In genomic region chr2:45850018-45850605, GRCm38 (mm10) we compare ENCODE assay signal across 19 mouse cellular contexts.
DNase-seq lines count a peak whose midpoint lies in the region; ATAC-seq lines count a peak whose summit lies in the region.
"Had no signal": no experiment of that assay in that cellular context is flagged by ENCODE, and none has a peak within 500 bp of the region (broad histone marks: within the 10 kb centered on the region; RNA-seq: fewer than 3 reads in every experiment).

No protein-coding gene starts in this region.

- H3K4me1 ChIP-seq in forebrain, embryonic 13.5 days: no peaks in the 10 kb centered on the region
- no peaks in the 10 kb centered on the region for H3K4me1 ChIP-seq in forebrain, embryonic 11.5 days (replicated peaks; ENCODE audit: control insufficient read depth, insufficient read depth, low read length)
- H3K4me1 ChIP-seq in midbrain, embryonic 11.5 days (ENCODE audit: control insufficient read depth, insufficient read depth, low read length): no peaks in the 10 kb centered on the region
- H3K4me1 ChIP-seq in midbrain, embryonic 10.5 days: no peaks in the 10 kb centered on the region
- H3K4me1 ChIP-seq in forebrain, embryonic 16.5 days (replicated peaks; ENCODE audit: control insufficient read depth, insufficient read depth, low read length): no peaks in the 10 kb centered on the region
- H3K4me1 ChIP-seq in liver, embryonic 12.5 days: no peaks in the 10 kb centered on the region
- H3K4me1 ChIP-seq: embryonic facial prominence, embryonic 13.5 days; heart, embryonic 12.5 days; hindbrain, embryonic 12.5 days; intestine, embryonic 15.5 days had no signal

- 76% methylated on average over 6 of the region's 6 CpGs for WGBS in forebrain, embryonic 13.5 days
- 93% methylated on average over 6 of the region's 6 CpGs for WGBS in forebrain, embryonic 11.5 days
- 96% methylated on average over 6 of the region's 6 CpGs for WGBS in midbrain, embryonic 11.5 days
- WGBS in midbrain, embryonic 10.5 days: 91% methylated on average over 6 of the region's 6 CpGs
- WGBS in forebrain, embryonic 16.5 days: 73% methylated on average over 6 of the region's 6 CpGs
- 74% methylated on average over 6 of the region's 6 CpGs for WGBS in liver, embryonic 12.5 days (ENCODE audit: insufficient replicate concordance)

- H3K4me3 ChIP-seq in forebrain, embryonic 13.5 days: no peak overlapping the region
- H3K4me3 ChIP-seq in forebrain, embryonic 11.5 days (ENCODE audit: low read depth, low read length): no peak overlapping the region
- no peak overlapping the region for H3K4me3 ChIP-seq in midbrain, embryonic 11.5 days (ENCODE audit: low read depth, low read length)
- H3K4me3 ChIP-seq in midbrain, embryonic 10.5 days: no peak overlapping the region
- H3K4me3 ChIP-seq in forebrain, embryonic 16.5 days (replicated peaks; ENCODE audit: low read length): no peak overlapping the region
- H3K4me3 ChIP-seq in liver, embryonic 12.5 days: no peak overlapping the region
- H3K4me3 ChIP-seq: embryonic facial prominence, embryonic 13.5 days; heart, embryonic 12.5 days; hindbrain, embryonic 12.5 days; intestine, embryonic 15.5 days had no signal

- H3K4me2 ChIP-seq in forebrain, embryonic 13.5 days: no peak overlapping the region
- H3K4me2 ChIP-seq in forebrain, embryonic 11.5 days (ENCODE audit: low read depth, low read length, severe bottlenecking): no peak overlapping the region
- H3K4me2 ChIP-seq in midbrain, embryonic 11.5 days: no peak overlapping the region
- no peak overlapping the region for H3K4me2 ChIP-seq in forebrain, embryonic 16.5 days (ENCODE audit: low read length)
- H3K4me2 ChIP-seq in liver, embryonic 12.5 days: no peak overlapping the region
- H3K4me2 ChIP-seq: embryonic facial prominence, embryonic 13.5 days; heart, embryonic 12.5 days; hindbrain, embryonic 12.5 days; intestine, embryonic 15.5 days had no signal

- H3K36me3 ChIP-seq in forebrain, embryonic 13.5 days (ENCODE audit: poor library complexity, severe bottlenecking): no peaks in the 10 kb centered on the region
- H3K36me3 ChIP-seq in forebrain, embryonic 11.5 days (ENCODE audit: control insufficient read depth, insufficient read depth, low read length): no peaks in the 10 kb centered on the region
- no peaks in the 10 kb centered on the region for H3K36me3 ChIP-seq in midbrain, embryonic 11.5 days (ENCODE audit: control insufficient read depth, insufficient read depth, low read length)
- no peaks in the 10 kb centered on the region for H3K36me3 ChIP-seq in midbrain, embryonic 10.5 days
- H3K36me3 ChIP-seq in forebrain, embryonic 16.5 days (ENCODE audit: control insufficient read depth, insufficient read depth): no peaks in the 10 kb centered on the region
- no peaks in the 10 kb centered on the region for H3K36me3 ChIP-seq in liver, embryonic 12.5 days
- H3K36me3 ChIP-seq: embryonic facial prominence, embryonic 13.5 days; heart, embryonic 12.5 days; hindbrain, embryonic 12.5 days; intestine, embryonic 15.5 days had no signal

- peak; percentile 82 for ATAC-seq in forebrain, embryonic 13.5 days
- ATAC-seq in forebrain, embryonic 11.5 days (replicated peaks; ENCODE audit: low FRiP score): no peak
- no peak for ATAC-seq in midbrain, embryonic 11.5 days (ENCODE audit: low FRiP score)
- ATAC-seq in forebrain, embryonic 16.5 days: peak; percentile 58
- no peak for ATAC-seq in liver, embryonic 12.5 days
- ATAC-seq: activated CD4-positive, CD25-positive, alpha-beta regulatory T cell, adult 4 months; intestine, embryonic 15.5 days; Patski had no signal

- no peak overlapping the region for H3K27ac ChIP-seq in forebrain, embryonic 13.5 days
- H3K27ac ChIP-seq in forebrain, embryonic 11.5 days (ENCODE audit: low read depth, low read length): no peak overlapping the region
- no peak overlapping the region for H3K27ac ChIP-seq in midbrain, embryonic 11.5 days (ENCODE audit: low read depth, low read length)
- no peak overlapping the region for H3K27ac ChIP-seq in midbrain, embryonic 10.5 days (replicated peaks)
- H3K27ac ChIP-seq in forebrain, embryonic 16.5 days (ENCODE audit: low read length): no peak overlapping the region
- H3K27ac ChIP-seq in liver, embryonic 12.5 days: no peak overlapping the region
- H3K27ac ChIP-seq: embryonic facial prominence, embryonic 13.5 days; hindbrain, embryonic 12.5 days; intestine, embryonic 15.5 days had no signal

- H3K9ac ChIP-seq in forebrain, embryonic 13.5 days: no peak overlapping the region
- H3K9ac ChIP-seq in forebrain, embryonic 11.5 days (ENCODE audit: low read length): no peak overlapping the region
- no peak overlapping the region for H3K9ac ChIP-seq in midbrain, embryonic 11.5 days (ENCODE audit: low read length)
- H3K9ac ChIP-seq in forebrain, embryonic 16.5 days (replicated peaks; ENCODE audit: low read depth, low read length): no peak overlapping the region
- H3K9ac ChIP-seq in liver, embryonic 12.5 days: no peak overlapping the region
- H3K9ac ChIP-seq: embryonic facial prominence, embryonic 13.5 days; heart, embryonic 12.5 days; hindbrain, embryonic 12.5 days; intestine, embryonic 15.5 days had no signal

- no peaks in the 10 kb centered on the region for H3K27me3 ChIP-seq in forebrain, embryonic 13.5 days
- no peaks in the 10 kb centered on the region for H3K27me3 ChIP-seq in forebrain, embryonic 11.5 days (ENCODE audit: control insufficient read depth, insufficient read depth, low read length)
- H3K27me3 ChIP-seq in midbrain, embryonic 11.5 days (ENCODE audit: control insufficient read depth, insufficient read depth, low read length): no peaks in the 10 kb centered on the region
- no peaks in the 10 kb centered on the region for H3K27me3 ChIP-seq in midbrain, embryonic 10.5 days (ENCODE audit: low read depth, poor library complexity, severe bottlenecking)
- no peaks in the 10 kb centered on the region for H3K27me3 ChIP-seq in forebrain, embryonic 16.5 days (replicated peaks; ENCODE audit: control insufficient read depth, insufficient read depth, low read length)
- no peaks in the 10 kb centered on the region for H3K27me3 ChIP-seq in liver, embryonic 12.5 days (replicated peaks)
- H3K27me3 ChIP-seq: CH12.LX; embryonic facial prominence, embryonic 13.5 days; heart, embryonic 12.5 days; hindbrain, embryonic 12.5 days; intestine, embryonic 15.5 days had no signal

- H3K9me3 ChIP-seq in forebrain, embryonic 13.5 days (replicated peaks): no peaks in the 10 kb centered on the region
- H3K9me3 ChIP-seq in forebrain, embryonic 11.5 days (ENCODE audit: control insufficient read depth, low read length): no peaks in the 10 kb centered on the region
- no peaks in the 10 kb centered on the region for H3K9me3 ChIP-seq in midbrain, embryonic 11.5 days (ENCODE audit: control insufficient read depth, low read length)
- no peaks in the 10 kb centered on the region for H3K9me3 ChIP-seq in midbrain, embryonic 10.5 days (replicated peaks)
- no peaks in the 10 kb centered on the region for H3K9me3 ChIP-seq in forebrain, embryonic 16.5 days (ENCODE audit: control insufficient read depth, low read length)
- H3K9me3 ChIP-seq in liver, embryonic 12.5 days (replicated peaks): no peaks in the 10 kb centered on the region
- H3K9me3 ChIP-seq: embryonic facial prominence, embryonic 13.5 days; heart, embryonic 12.5 days; hindbrain, embryonic 12.5 days; intestine, embryonic 15.5 days had no signal

- intact Hi-C loops in left cerebral cortex, postnatal 14 days (cut with DNase I): no loop called here

- no peak for DNase-seq in forebrain, embryonic 11.5 days (ENCODE audit: low spot score)
- DNase-seq in midbrain, embryonic 11.5 days (ENCODE audit: low spot score, missing footprints): peak; percentile 17
- DNase-seq in midbrain, embryonic 10.5 days (ENCODE audit: low spot score): no peak
- no peak for DNase-seq in left cerebral cortex, postnatal 14 days (ENCODE audit: low spot score in 2 of 2)
- DNase-seq: adrenal gland, postnatal 14 days; cerebellum, adult 18-20 months; cerebellum, adult 9-11 months; cerebellum, postnatal 36 days; gastrocnemius, postnatal 14 days had no signal

Comparison
In these comparisons a context has a peak if more than half of its experiments do, and no peak if none do; other contexts are left out.
1. ATAC-seq: peak in forebrain, embryonic 13.5 days (single experiment) and forebrain, embryonic 16.5 days (single experiment); none in forebrain, embryonic 11.5 days (single experiment), midbrain, embryonic 11.5 days (single experiment) and liver, embryonic 12.5 days (single experiment).